In the genomic region with DNA sequence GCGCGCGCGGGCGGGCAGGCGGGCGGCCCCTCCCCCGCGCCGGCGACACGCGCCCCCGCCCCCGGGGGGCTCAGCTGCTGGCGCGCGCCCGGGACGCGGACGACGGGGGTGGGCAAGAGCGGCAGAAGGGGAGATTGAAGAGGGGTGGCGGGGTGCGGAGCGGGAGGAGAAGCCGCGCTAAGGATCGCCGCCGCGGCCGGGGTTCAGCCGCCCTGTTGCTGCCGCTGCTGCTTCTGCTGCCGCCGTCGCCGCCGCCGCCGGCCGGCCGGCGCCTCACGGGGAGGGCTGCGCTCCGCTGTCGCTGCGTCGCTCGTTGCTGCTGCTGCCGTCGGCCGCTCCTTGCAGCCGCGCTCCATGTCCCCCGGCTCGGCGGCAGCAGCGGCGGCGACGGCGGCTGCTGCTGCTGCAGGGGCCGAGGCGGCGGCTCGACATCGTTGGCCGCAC, we compare ENCODE assay signal across 7 mouse cellular contexts. TPM values are rescaled to one million over a fixed set of nuclear protein-coding genes. Genes with fewer than 3 reads are reported as not detected.
DNase-seq lines count a peak whose midpoint lies in the region; ATAC-seq lines count a peak whose summit lies in the region.

No protein-coding gene starts in this region.

- H3K4me2 ChIP-seq in forebrain, embryonic 12.5 days, result peak overlapping the region; percentile 97
- peak overlapping the region; percentile 99 for H3K4me2 ChIP-seq in liver, embryonic 11.5 days

- peaks cover 19% of the 10 kb centered on the region for H3K27me3 ChIP-seq in forebrain, embryonic 12.5 days
- H3K27me3 ChIP-seq in liver, embryonic 11.5 days (replicated peaks; ENCODE audit: control insufficient read depth, insufficient read depth, low read length), result peaks cover 44% of the 10 kb centered on the region

- WGBS in forebrain, embryonic 12.5 days, result 0% methylated on average over 43 of the region's 72 CpGs
- under 1% methylated on average over 57 of the region's 72 CpGs for WGBS in liver, embryonic 11.5 days

- ATAC-seq in forebrain, embryonic 12.5 days (ENCODE audit: low FRiP score), result no peak
- no peak for ATAC-seq in liver, embryonic 11.5 days (replicated peaks; ENCODE audit: low FRiP score)

- peak overlapping the region; percentile 57 for H3K4me3 ChIP-seq in brown adipose tissue, adult 24 weeks (ENCODE audit: insufficient read depth, low read depth, low read length)
- H3K4me3 ChIP-seq in forebrain, embryonic 12.5 days (replicated peaks), result peak overlapping the region; percentile 77
- peak overlapping the region; percentile 69 for H3K4me3 ChIP-seq in liver, embryonic 11.5 days (ENCODE audit: low read depth, low read length)

- no peaks in the 10 kb centered on the region for H3K9me3 ChIP-seq in forebrain, embryonic 12.5 days
- H3K9me3 ChIP-seq in liver, embryonic 11.5 days (ENCODE audit: control insufficient read depth, low read length), result no peaks in the 10 kb centered on the region

- DNase-seq in left cerebral cortex, postnatal 4 days, result peak; percentile 22
- no peak for DNase-seq in left cerebral cortex, postnatal 36 days (ENCODE audit: low spot score in 2 of 2)
- peak; percentile 49 for DNase-seq in liver, embryonic 11.5 days (ENCODE audit: low spot score)
- peak; percentile 16 for DNase-seq in right cerebral cortex, postnatal 25 days
- DNase-seq in ovary, postnatal 10 days (ENCODE audit: low spot score), result no peak

- no peak overlapping the region for H3K27ac ChIP-seq in brown adipose tissue, adult 24 weeks (replicated peaks; ENCODE audit: low read depth, low read length)
- peak overlapping the region; percentile 92 for H3K27ac ChIP-seq in forebrain, embryonic 12.5 days
- H3K27ac ChIP-seq in liver, embryonic 11.5 days (ENCODE audit: low read depth, low read length), result peak overlapping the region; percentile 52; the same call in 1 of the 2 replicates

- intact Hi-C loops in left cerebral cortex, postnatal 4 days (cut with DNase I), result loop anchor here (5.0 kb wide), 1 partner anchor 79 kb away; no protein-coding TSS in a partner anchor
- intact Hi-C loops in left cerebral cortex, postnatal 36 days (cut with DNase I), result loop anchor here (1.0 to 10.0 kb wide), 3 partner anchors 78 to 176 kb away; no protein-coding TSS in a partner anchor

- no peaks in the 10 kb centered on the region for H3K36me3 ChIP-seq in forebrain, embryonic 12.5 days (replicated peaks)
- no peaks in the 10 kb centered on the region for H3K36me3 ChIP-seq in liver, embryonic 11.5 days (ENCODE audit: control insufficient read depth, insufficient read depth, low read length)

- H3K4me1 ChIP-seq in brown adipose tissue, adult 24 weeks (ENCODE audit: control insufficient read depth, insufficient read depth, insufficient read length, low read length), result no peaks in the 10 kb centered on the region
- H3K4me1 ChIP-seq in forebrain, embryonic 12.5 days, result peaks cover 20% of the 10 kb centered on the region
- peaks cover 15% of the 10 kb centered on the region; the same call in 1 of the 2 replicates for H3K4me1 ChIP-seq in liver, embryonic 11.5 days (replicated peaks; ENCODE audit: control insufficient read depth, insufficient read depth, low read length)

- peak overlapping the region; percentile 68 for H3K9ac ChIP-seq in forebrain, embryonic 12.5 days
- peak overlapping the region; percentile 20; the same call in 1 of the 2 replicates for H3K9ac ChIP-seq in liver, embryonic 11.5 days (ENCODE audit: low read depth, low read length)

RNA-seq across cellular contexts. Expression of gene Bicdl1, which starts 0.3 kb away (rescaled TPM):
- 100 to 1,000 TPM; 144 to 151 TPM for total RNA-seq in left cerebral cortex, postnatal 4 days (2021)
- 100 to 1,000 TPM; 147 to 149 TPM for total RNA-seq in left cerebral cortex, postnatal 36 days (2021)
- 3.1 and 6.1 TPM in 2 replicates for polyA plus RNA-seq in brown adipose tissue, adult 24 weeks (2012; ENCODE audit: insufficient read depth, insufficient read length, missing spikeins)
- 16.7 and 16.9 TPM in 2 replicates for polyA plus RNA-seq in forebrain, embryonic 12.5 days (2016; fragmentation: Nextera tagmentation; extraction: Ambion mirVana)
- polyA plus RNA-seq in liver, embryonic 11.5 days (2014; fragmentation: Nextera tagmentation; extraction: Ambion mirVana), result 4.9 and 6.2 TPM in 2 replicates

Comparison
In these comparisons a context has a peak if more than half of its experiments do, and no peak if none do; other contexts are left out.
1. DNase-seq: peak in left cerebral cortex, postnatal 4 days (single experiment), liver, embryonic 11.5 days (single experiment) and right cerebral cortex, postnatal 25 days (single experiment); none in left cerebral cortex, postnatal 36 days (0 of 2) and ovary, postnatal 10 days (single experiment).
2. Peak in every context shown above with its lines, with median percentiles within 50 percentile points of each other: H3K4me3 ChIP-seq.